Mouse (Mus musculus) myocyte (in vitro differentiated cells): ENCODE measurements around the gene Gm45713.

Experiments used
- E2F4 ChIP-seq: IDR thresholded peaks from one replicate; pipeline ENCODE4 v1.6.1; 2011; ENCODE audit warnings: mild to moderate bottlenecking, control low read depth, moderate library complexity; ENCODE audit not compliant: insufficient read depth
- POLR2A ChIP-seq: IDR thresholded peaks from one replicate; pipeline ENCODE4 v1.6.1; 2011; ENCODE audit warnings: low read depth, mild to moderate bottlenecking, control low read depth, moderate library complexity; ENCODE audit not compliant: insufficient read length
- REST ChIP-seq: IDR thresholded peaks from one replicate; pipeline ENCODE4 v1.6.1; 2011; ENCODE audit warnings: mild to moderate bottlenecking, control low read depth, moderate library complexity; ENCODE audit not compliant: insufficient read depth, insufficient read length
- USF1 ChIP-seq: IDR thresholded peaks from one replicate; pipeline ENCODE4 v1.6.1; 2011; ENCODE audit warnings: low read depth, mild to moderate bottlenecking, control low read depth, moderate library complexity

DNA sequence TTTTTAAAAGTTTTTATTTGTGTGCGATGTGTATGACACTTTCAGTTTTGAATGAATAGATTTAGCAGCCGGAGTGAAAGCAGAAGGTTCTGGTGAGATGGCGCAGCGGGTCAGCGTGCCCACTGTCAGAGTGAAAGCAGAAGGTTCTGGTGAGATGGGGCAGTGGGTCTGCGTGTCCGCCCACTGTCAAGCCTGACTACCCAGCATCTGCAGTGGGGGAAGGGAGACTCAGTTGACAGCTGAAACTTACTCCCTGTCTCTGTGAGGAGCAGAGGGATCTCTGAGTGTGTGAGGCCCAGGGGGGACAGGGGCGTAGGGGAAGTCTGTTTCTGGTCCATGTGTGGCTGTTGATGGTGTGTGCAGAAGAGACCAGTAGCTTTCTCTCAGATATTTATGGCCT, 18.5 kb downstream of the Gm45713 start:
- TF ChIP-seq POLR2A (no peak), REST (no peak), E2F4 (no peak), USF1 (no peak)
